Mouse (Mus musculus) kidney, adult 2 months (tissue): ENCODE measurements around the gene Tubb4a. TPM values are rescaled to one million over a fixed set of nuclear protein-coding genes. Genes with fewer than 3 reads are reported as not detected.
A peak's percentile ranks its signal among the peaks of the same experiment; 100 is the strongest.

Source experiments
- DNase-seq: peaks from one replicate; pipeline ENCODE4 v3.0.0; 2021
- H3K27ac ChIP-seq: fragments of 200-500 bp; 2 replicates; pipeline ENCODE4 v1.5.1; 2012; ENCODE audit warnings: low read depth, low read length, control low read depth, inconsistent platforms; ENCODE audit not compliant: insufficient read depth
- H3K27me3 ChIP-seq: fragments of 200-500 bp; replicated peaks from 2 replicates; pipeline ENCODE4 v1.6.1; 2012; ENCODE audit warnings: mild to moderate bottlenecking, moderate library complexity, low read length, inconsistent platforms; ENCODE audit not compliant: control insufficient read depth, insufficient read depth
- H3K36me3 ChIP-seq: fragments of 200-500 bp; 2 replicates; pipeline ENCODE4 v1.6.1; 2012; ENCODE audit warnings: mild to moderate bottlenecking, moderate library complexity, low read length, inconsistent platforms; ENCODE audit not compliant: control insufficient read depth, insufficient read depth
- H3K4me1 ChIP-seq: fragments of 200-500 bp; 2 replicates; pipeline ENCODE4 v1.6.1; 2011; ENCODE audit warnings: low read length; ENCODE audit not compliant: control insufficient read depth, insufficient read depth
- H3K4me3 ChIP-seq: fragments of 200-500 bp; 2 replicates; pipeline ENCODE4 v1.5.1; 2011; ENCODE audit warnings: mild to moderate bottlenecking, low read depth, low read length, control low read depth; ENCODE audit not compliant: insufficient read depth
- CTCF ChIP-seq: fragments of 200-500 bp; conservative IDR thresholded peaks from 2 replicates; pipeline ENCODE4 v1.5.1; 2011; ENCODE audit warnings: low read depth, mild to moderate bottlenecking, control low read depth, low read length, moderate library complexity, mixed read lengths; ENCODE audit not compliant: insufficient read depth, insufficient read length
- POLR2A ChIP-seq: fragments of 200-500 bp; IDR thresholded peaks from one replicate; pipeline ENCODE4 v1.6.1; 2011; ENCODE audit warnings: low read depth, low read length, control low read depth
- WGBS: fragments of 180-500 bp; shearing (Covaris S2); methylation state at CpG from one replicate; pipeline ENCODE4 v1.1.7; 2018; 5-methylcytosine and 5-hydroxymethylcytosine counted together
- polyA plus RNA-seq: library from polyadenylated mRNA; depleted of rRNA; stranded (reverse); fragments of >200 nt; gene quantifications from 2 replicates; pipeline ENCODE4 v1.2.3, GENCODE M21; 2012

Tubb4a gene
- polyA plus RNA-seq, 1 experiment: 2.9 TPM

GRCm38 (mm10) chr17:57099629-57100325, 12.2 kb upstream of the Tubb4a start:
- Histone ChIP-seq H3K27ac (no peak overlapping the region), H3K4me3 (no peak overlapping the region), H3K4me1 (no peaks in the 10 kb centered on the region), H3K36me3 (no peaks in the 10 kb centered on the region), H3K27me3 (no peaks in the 10 kb centered on the region)
- WGBS: 17% methylated on average over 10 of the region's 10 CpGs
- no peak for DNase-seq
- TF ChIP-seq POLR2A (no peak), CTCF (no peak)

- DNase-seq: no peak
- TF ChIP-seq POLR2A (no peak), CTCF (no peak)
- Histone ChIP-seq H3K4me1 (no peaks in the 10 kb centered on the region), H3K36me3 (no peaks in the 10 kb centered on the region), H3K27ac (no peak overlapping the region), H3K27me3 (no peaks in the 10 kb centered on the region), H3K4me3 (no peak overlapping the region)
- WGBS: 83% methylated on average over 5 of the region's 5 CpGs
Measured at GRCm38 (mm10) chr17:57098321-57098720, 10.7 kb upstream of the Tubb4a start.

GRCm38 (mm10) chr17:57096623-57096920, 9.0 kb upstream of the Tubb4a start:
- WGBS: under 1% methylated on average over 11 of the region's 11 CpGs
- Histone ChIP-seq H3K4me3 (peak overlapping the region; percentile 24; the same call in 1 of the 2 replicates), H3K36me3 (no peaks in the 10 kb centered on the region), H3K27ac (no peak overlapping the region), H3K4me1 (no peaks in the 10 kb centered on the region), H3K27me3 (no peaks in the 10 kb centered on the region)
- peak; percentile 80 for DNase-seq
- TF ChIP-seq POLR2A: no peak
- TF ChIP-seq CTCF: peak; percentile 85

- DNase-seq: peak; percentile 69
- TF ChIP-seq CTCF (no peak), POLR2A (no peak)
Measured at GRCm38 (mm10) chr17:57095855-57096622, 8.5 kb upstream of the Tubb4a start.

GRCm38 (mm10) chr17:57094222-57094621, 6.6 kb upstream of the Tubb4a start:
- 97% methylated on average over 3 of the region's 3 CpGs for WGBS
- H3K4me3 ChIP-seq: no peak overlapping the region
- H3K27ac ChIP-seq: no peak overlapping the region
- H3K27me3 ChIP-seq: no peaks in the 10 kb centered on the region
- TF ChIP-seq CTCF: no peak
- no peak for TF ChIP-seq POLR2A
- no peaks in the 10 kb centered on the region for H3K36me3 ChIP-seq
- DNase-seq: no peak
- no peaks in the 10 kb centered on the region for H3K4me1 ChIP-seq

More at GRCm38 (mm10) chr17:57095855-57096622, 8.5 kb upstream of the Tubb4a start:
- Histone ChIP-seq H3K36me3 (no peaks in the 10 kb centered on the region), H3K27me3 (no peaks in the 10 kb centered on the region), H3K27ac (no peak overlapping the region), H3K4me1 (no peaks in the 10 kb centered on the region), H3K4me3 (peak overlapping the region; percentile 24; the same call in 1 of the 2 replicates)
- WGBS: 3% methylated on average over 19 of the region's 19 CpGs

- Histone ChIP-seq H3K4me1 (no peaks in the 10 kb centered on the region), H3K36me3 (no peaks in the 10 kb centered on the region), H3K27ac (no peak overlapping the region), H3K4me3 (no peak overlapping the region), H3K27me3 (no peaks in the 10 kb centered on the region)
- no peak for TF ChIP-seq POLR2A
- no peak for TF ChIP-seq CTCF
- DNase-seq: no peak
- WGBS: 75% methylated on average over 11 of the region's 11 CpGs
Measured at GRCm38 (mm10) chr17:57085970-57086757, 1.4 kb downstream of the Tubb4a start.
